Mouse (Mus musculus): ENCODE data around the gene Nbea. TPM values are rescaled to one million over a fixed set of nuclear protein-coding genes. Genes with fewer than 3 reads are reported as not detected.

The Nbea gene
- polyA plus RNA-seq, 1 experiment: not detected

GRCm38 (mm10) chr3:55872944-55873924 is 310.3 kb downstream of the Nbea start:
- H3K4me1 ChIP-seq (ENCODE audit: control insufficient read depth): no peaks in the 10 kb centered on the region
- H3K36me3 ChIP-seq (ENCODE audit: control insufficient read depth): no peaks in the 10 kb centered on the region
- H3K4me3 ChIP-seq (replicated peaks): no peak overlapping the region
- H3K27me3 ChIP-seq (ENCODE audit: control insufficient read depth): no peaks in the 10 kb centered on the region
- no peaks in the 10 kb centered on the region for H3K9me3 ChIP-seq (ENCODE audit: control insufficient read depth, low read length)
- TF ChIP-seq TAL1 (IDR thresholded peaks at IDR 0.05; ENCODE audit: low read length) (no peak), GATA1 (IDR thresholded peaks at IDR 0.05; ENCODE audit: low read length) (no peak)

GRCm38 (mm10) chr3:55852488-55852887 is 331.0 kb downstream of the Nbea start:
- Histone ChIP-seq H3K4me3 (replicated peaks) (no peak overlapping the region), H3K27me3 (ENCODE audit: control insufficient read depth) (no peaks in the 10 kb centered on the region), H3K9me3 (ENCODE audit: control insufficient read depth, low read length) (no peaks in the 10 kb centered on the region), H3K4me1 (ENCODE audit: control insufficient read depth) (no peaks in the 10 kb centered on the region), H3K36me3 (ENCODE audit: control insufficient read depth) (no peaks in the 10 kb centered on the region)
- TF ChIP-seq GATA1 (IDR thresholded peaks at IDR 0.05; ENCODE audit: low read length) (no peak), TAL1 (IDR thresholded peaks at IDR 0.05; ENCODE audit: low read length) (no peak)

GRCm38 (mm10) chr3:55847115-55847514 is 336.4 kb downstream of the Nbea start:
- Histone ChIP-seq H3K9me3 (ENCODE audit: control insufficient read depth, low read length) (no peaks in the 10 kb centered on the region), H3K36me3 (ENCODE audit: control insufficient read depth) (no peaks in the 10 kb centered on the region), H3K4me1 (ENCODE audit: control insufficient read depth) (no peaks in the 10 kb centered on the region), H3K4me3 (replicated peaks) (no peak overlapping the region), H3K27me3 (ENCODE audit: control insufficient read depth) (no peaks in the 10 kb centered on the region)
- no peak for TF ChIP-seq GATA1 (IDR thresholded peaks at IDR 0.05; ENCODE audit: low read length)
- TF ChIP-seq TAL1 (IDR thresholded peaks at IDR 0.05; ENCODE audit: low read length): no peak

- Histone ChIP-seq H3K36me3 (ENCODE audit: control insufficient read depth) (no peaks in the 10 kb centered on the region), H3K27me3 (ENCODE audit: control insufficient read depth) (no peaks in the 10 kb centered on the region), H3K4me3 (replicated peaks) (no peak overlapping the region), H3K9me3 (ENCODE audit: control insufficient read depth, low read length) (no peaks in the 10 kb centered on the region), H3K4me1 (ENCODE audit: control insufficient read depth) (no peaks in the 10 kb centered on the region)
- TF ChIP-seq GATA1 (IDR thresholded peaks at IDR 0.05; ENCODE audit: low read length) (no peak), TAL1 (IDR thresholded peaks at IDR 0.05; ENCODE audit: low read length) (no peak)
Measured at GRCm38 (mm10) chr3:55837188-55837587, 346.3 kb downstream of the Nbea start.

- H3K36me3 ChIP-seq (ENCODE audit: control insufficient read depth): no peaks in the 10 kb centered on the region
- H3K27me3 ChIP-seq (ENCODE audit: control insufficient read depth): no peaks in the 10 kb centered on the region
- H3K9me3 ChIP-seq (ENCODE audit: control insufficient read depth, low read length): no peaks in the 10 kb centered on the region
- no peaks in the 10 kb centered on the region for H3K4me1 ChIP-seq (ENCODE audit: control insufficient read depth)
- H3K4me3 ChIP-seq (replicated peaks): no peak overlapping the region
- TF ChIP-seq GATA1 (IDR thresholded peaks at IDR 0.05; ENCODE audit: low read length) (no peak), TAL1 (IDR thresholded peaks at IDR 0.05; ENCODE audit: low read length) (no peak)
Measured at GRCm38 (mm10) chr3:55835207-55835606, 348.3 kb downstream of the Nbea start.

GRCm38 (mm10) chr3:55830226-55830625 is 353.3 kb downstream of the Nbea start:
- no peak for TF ChIP-seq GATA1 (IDR thresholded peaks at IDR 0.05; ENCODE audit: low read length)
- Histone ChIP-seq H3K4me3 (replicated peaks) (no peak overlapping the region), H3K27me3 (ENCODE audit: control insufficient read depth) (no peaks in the 10 kb centered on the region), H3K9me3 (ENCODE audit: control insufficient read depth, low read length) (no peaks in the 10 kb centered on the region), H3K4me1 (ENCODE audit: control insufficient read depth) (peaks cover 3% of the 10 kb centered on the region), H3K36me3 (ENCODE audit: control insufficient read depth) (no peaks in the 10 kb centered on the region)

GRCm38 (mm10) chr3:55828481-55829256 is 354.8 kb downstream of the Nbea start:
- no peak for TF ChIP-seq TAL1 (IDR thresholded peaks at IDR 0.05; ENCODE audit: low read length)
- H3K27me3 ChIP-seq (ENCODE audit: control insufficient read depth): no peaks in the 10 kb centered on the region
- no peak overlapping the region for H3K4me3 ChIP-seq (replicated peaks)
- H3K9me3 ChIP-seq (ENCODE audit: control insufficient read depth, low read length): no peaks in the 10 kb centered on the region
- no peaks in the 10 kb centered on the region for H3K36me3 ChIP-seq (ENCODE audit: control insufficient read depth)
- peaks cover 3% of the 10 kb centered on the region for H3K4me1 ChIP-seq (ENCODE audit: control insufficient read depth)

GRCm38 (mm10) chr3:55824864-55825263 is 358.6 kb downstream of the Nbea start:
- H3K27me3 ChIP-seq (ENCODE audit: control insufficient read depth): no peaks in the 10 kb centered on the region
- no peak overlapping the region for H3K4me3 ChIP-seq (replicated peaks)
- no peak for TF ChIP-seq TAL1 (IDR thresholded peaks at IDR 0.05; ENCODE audit: low read length)
- H3K4me1 ChIP-seq (ENCODE audit: control insufficient read depth): peaks cover 3% of the 10 kb centered on the region
- H3K36me3 ChIP-seq (ENCODE audit: control insufficient read depth): no peaks in the 10 kb centered on the region
- no peaks in the 10 kb centered on the region for H3K9me3 ChIP-seq (ENCODE audit: control insufficient read depth, low read length)

- no peak for TF ChIP-seq TAL1 (IDR thresholded peaks at IDR 0.05; ENCODE audit: low read length)
- no peak for TF ChIP-seq GATA1 (IDR thresholded peaks at IDR 0.05; ENCODE audit: low read length)
- Histone ChIP-seq H3K9me3 (ENCODE audit: control insufficient read depth, low read length) (no peaks in the 10 kb centered on the region), H3K27me3 (ENCODE audit: control insufficient read depth) (no peaks in the 10 kb centered on the region), H3K36me3 (ENCODE audit: control insufficient read depth) (no peaks in the 10 kb centered on the region), H3K4me1 (ENCODE audit: control insufficient read depth) (no peaks in the 10 kb centered on the region), H3K4me3 (replicated peaks) (no peak overlapping the region)
Measured at GRCm38 (mm10) chr3:55819598-55819997, 363.9 kb downstream of the Nbea start.

Measured in erythroblast, embryonic 14.5 days (primary cell).